Mouse (Mus musculus): ENCODE data around the gene Wdr83. TPM values are rescaled to one million over a fixed set of nuclear protein-coding genes. Genes with fewer than 3 reads are reported as not detected.
A peak's percentile ranks its signal among the peaks of the same experiment; 100 is the strongest.
"Not testable (repeated sequence)": the region's sequence is repeated elsewhere in the genome, so short reads cannot be mapped to it uniquely, and the experiment has no call there.

Wdr83 gene
- 10 to 100 TPM; 28.7 to 32.3 TPM for total RNA-seq (2021)

DNA sequence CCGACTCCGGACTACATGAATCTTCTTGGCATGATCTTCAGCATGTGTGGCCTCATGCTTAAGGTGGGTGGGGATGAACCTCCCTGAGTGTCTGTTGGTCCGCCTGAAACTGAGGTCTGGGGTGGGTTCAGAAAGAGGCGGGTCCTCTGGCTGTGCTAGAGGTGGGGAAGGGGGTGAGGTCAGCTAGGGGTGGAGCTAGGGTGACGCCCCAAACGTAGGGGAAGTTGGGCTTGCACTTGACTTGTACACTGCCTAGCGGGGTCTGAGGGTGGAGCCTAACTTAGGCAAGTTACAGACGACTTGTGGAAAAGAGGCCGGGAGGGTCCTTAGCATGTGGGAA, at the start of gene Wdr83:
Wdr83 (minus strand) TSS at position 91 of the 340 bp plus-strand sequence.
- no peak for DNase-seq (ENCODE audit: extremely low spot score in 1 of 2, low spot score in 1 of 2)

DNA sequence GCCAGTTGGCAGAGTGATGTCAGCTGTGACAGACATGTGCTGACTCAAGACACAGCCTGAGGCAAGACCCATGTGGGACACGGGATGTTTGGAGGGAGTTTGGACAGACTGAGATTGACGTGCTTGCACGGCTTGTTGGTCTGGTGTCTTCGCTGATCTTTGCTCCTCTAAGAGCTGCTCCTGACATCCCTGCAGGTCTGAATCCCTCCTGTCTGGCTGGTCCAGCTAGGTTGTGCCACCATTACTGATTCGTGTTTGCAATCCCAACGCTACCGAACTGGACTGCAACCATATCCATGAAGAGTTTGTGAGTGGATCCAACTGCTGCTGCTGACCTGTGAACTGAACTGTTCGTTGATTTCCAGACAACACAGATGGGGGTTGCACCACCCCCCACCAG, 42.6 kb upstream of the Wdr83 start:
- DNase-seq (ENCODE audit: extremely low spot score in 1 of 2, low spot score in 1 of 2) = no peak

DNA sequence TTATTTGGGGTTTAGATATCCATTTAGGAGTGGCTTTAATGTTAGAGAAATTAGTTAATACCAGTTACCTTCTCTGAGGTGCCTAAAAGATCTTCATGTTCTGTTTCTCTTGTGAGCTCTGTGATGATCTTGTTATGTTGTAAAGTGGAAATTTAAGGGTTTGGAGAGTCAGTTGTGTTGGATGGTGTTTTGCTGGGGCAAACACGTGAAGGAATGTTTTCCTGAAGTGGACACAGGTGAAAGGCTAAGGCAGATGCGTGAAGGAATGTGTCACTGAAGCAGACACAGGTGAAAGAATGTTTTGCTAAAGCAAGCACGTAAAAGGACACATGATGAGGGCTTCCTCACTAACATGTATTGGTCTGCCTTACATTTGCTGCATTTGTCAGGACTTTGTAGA, 41.9 kb upstream of the Wdr83 start, which contains the start of gene Zfp791:
Zfp791 (minus strand) TSS at position 101 of the 400 bp plus-strand sequence.
- no peak for DNase-seq (ENCODE audit: extremely low spot score in 1 of 2, low spot score in 1 of 2)

DNA sequence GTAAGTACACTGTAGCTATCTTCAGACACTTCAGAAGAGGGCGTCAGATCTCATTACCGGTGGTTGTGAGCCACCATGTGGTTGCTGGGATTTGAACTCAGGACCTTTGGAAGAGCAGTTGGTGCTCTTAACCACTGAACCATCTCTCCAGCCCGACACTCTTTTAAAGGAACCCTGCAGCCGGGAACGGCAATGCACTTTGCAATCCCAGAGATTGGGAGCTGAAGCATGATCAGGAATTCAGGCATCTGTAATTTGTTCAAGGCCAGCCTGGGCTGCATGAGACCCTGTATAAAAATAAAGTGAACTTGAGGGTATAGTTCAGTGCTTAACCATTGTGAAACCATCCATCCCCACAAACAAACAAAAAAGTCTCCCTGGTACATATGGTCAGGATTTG, 39.1 kb upstream of the Wdr83 start:
- not testable (repeated sequence) for DNase-seq (ENCODE audit: extremely low spot score in 1 of 2, low spot score in 1 of 2)

DNA sequence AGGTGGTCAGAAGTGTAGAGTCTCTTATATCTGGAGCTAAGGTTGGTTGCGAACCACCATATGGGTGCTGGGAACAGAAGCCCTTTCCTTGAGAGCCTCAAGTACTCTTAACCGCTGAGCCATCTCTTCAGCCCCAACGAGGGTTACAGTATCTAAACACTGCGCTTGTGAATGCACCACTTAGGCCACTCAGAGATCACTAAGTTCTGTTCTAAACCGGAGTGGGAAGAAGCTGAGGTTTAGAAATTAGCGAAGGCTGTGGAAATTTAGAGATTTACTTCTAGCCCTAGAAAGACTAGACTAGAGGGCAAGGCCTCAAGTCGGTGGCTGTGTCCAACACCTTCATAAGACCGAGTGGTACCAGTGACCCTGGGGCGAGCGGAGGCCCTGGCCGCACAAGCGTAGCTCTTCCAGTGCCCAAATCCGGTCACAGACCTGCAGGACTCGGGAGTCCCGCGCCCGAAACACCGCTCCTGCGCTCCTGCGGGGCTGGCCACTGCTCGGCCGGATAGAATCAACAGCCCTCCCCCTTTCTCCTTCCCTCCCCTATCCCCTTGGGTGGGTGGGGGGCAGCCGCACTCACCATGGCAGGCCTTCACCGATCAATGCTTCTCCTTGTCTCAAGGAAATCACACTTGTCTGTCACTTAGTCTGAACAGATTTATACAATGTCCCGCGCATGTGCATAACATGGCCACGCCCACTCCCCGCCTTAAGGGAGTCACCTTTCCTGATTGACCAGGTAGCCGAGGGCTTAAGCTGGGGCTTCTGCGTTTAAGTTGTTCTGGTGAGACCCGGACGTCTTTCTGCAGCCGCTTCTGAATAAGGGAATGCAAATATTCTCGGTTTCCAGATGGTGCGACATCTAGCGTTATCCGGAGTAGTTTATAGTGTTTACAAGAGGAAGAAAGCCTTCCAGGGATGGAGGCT, 38.2 kb upstream of the Wdr83 start:
- DNase-seq (ENCODE audit: extremely low spot score in 1 of 2, low spot score in 1 of 2) = peak; percentile 56 to 71

DNA sequence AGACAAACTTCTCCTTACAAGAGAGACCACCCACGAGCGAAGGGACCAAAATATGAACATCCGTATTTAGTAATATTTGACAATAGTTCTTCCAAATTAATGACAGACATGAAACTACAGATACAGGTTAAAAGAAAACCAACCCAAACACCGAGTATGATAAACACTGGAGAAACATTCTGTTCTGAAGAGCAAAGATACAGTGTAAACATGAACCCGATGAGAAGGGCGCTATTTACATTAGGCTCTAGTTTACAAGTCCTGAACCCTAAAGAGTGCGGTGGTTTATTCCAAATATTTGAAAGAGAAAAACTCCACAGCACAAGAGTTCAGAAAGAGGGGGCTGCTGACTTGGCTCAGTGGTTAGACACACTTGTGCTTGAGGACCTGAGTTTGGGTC, 35.9 kb upstream of the Wdr83 start:
- no peak for DNase-seq (ENCODE audit: extremely low spot score in 1 of 2, low spot score in 1 of 2)

DNA sequence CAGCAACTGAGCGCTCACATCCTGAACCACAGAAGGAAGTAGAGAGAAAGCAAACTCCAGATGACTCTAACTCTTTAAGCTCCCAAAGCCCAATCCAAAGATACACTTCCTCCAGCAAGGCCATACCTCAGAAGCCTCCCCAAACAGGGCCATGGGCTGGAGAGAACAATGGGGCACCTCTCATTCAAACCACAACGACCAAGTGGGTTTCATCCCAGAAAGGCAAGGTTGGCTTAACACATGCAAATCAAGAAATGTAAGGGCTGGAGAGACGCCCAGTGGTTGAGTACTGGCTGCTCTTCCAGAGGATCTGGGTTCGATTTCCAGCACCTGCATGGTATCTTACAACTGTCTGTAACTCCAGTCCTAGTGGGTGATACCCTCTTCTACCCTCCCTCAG, 34.4 kb upstream of the Wdr83 start:
- DNase-seq (ENCODE audit: extremely low spot score in 1 of 2, low spot score in 1 of 2) = no peak

DNA sequence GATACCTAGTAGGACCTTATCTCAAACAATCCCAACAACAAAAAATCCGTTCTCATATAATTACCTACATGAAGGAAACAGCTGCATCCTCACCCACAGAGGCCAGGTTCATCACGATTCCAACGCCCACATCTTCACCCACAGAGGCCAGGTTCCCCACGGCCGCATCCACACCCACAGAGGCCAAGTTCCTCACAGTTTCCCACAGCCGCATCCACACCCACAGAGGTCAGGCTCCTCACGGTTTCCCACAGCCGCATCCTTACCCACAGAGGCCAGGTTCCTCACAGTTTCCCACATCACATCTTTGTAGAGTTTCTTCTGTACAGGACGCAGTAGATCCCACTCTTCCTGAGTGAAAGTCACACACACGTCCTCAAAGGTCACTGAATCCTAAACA, 32.1 kb upstream of the Wdr83 start:
- DNase-seq (ENCODE audit: extremely low spot score in 1 of 2, low spot score in 1 of 2) = no peak

DNA sequence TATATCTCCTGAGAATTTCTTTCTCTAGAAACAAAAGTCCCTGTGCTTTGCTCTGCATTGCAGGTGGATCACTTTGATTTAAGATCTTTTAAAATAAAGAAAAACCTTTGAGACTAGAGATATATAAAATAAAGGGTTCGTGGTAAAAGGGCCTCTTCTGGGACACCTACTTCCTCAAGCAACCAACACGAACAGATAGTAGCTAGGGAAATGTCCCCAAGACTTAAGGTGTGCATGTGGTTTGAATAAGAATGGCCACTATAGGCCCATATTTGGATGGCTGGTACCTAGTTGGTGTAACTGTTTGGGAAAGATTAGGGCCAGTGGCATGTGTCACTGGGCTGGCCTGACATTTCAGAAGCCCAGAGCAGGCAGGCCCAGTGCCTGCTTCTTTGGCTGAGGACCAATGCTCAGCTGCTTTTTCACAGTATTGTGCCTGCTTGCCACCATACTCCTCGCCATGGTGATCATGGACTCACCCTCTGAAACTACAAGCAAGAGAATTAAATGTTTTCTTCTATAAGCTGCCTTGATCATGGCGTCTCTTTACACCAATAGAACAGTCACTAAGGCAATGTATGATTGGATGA, 19.1 kb upstream of the Wdr83 start:
- no peak for DNase-seq (ENCODE audit: extremely low spot score in 1 of 2, low spot score in 1 of 2)

DNA sequence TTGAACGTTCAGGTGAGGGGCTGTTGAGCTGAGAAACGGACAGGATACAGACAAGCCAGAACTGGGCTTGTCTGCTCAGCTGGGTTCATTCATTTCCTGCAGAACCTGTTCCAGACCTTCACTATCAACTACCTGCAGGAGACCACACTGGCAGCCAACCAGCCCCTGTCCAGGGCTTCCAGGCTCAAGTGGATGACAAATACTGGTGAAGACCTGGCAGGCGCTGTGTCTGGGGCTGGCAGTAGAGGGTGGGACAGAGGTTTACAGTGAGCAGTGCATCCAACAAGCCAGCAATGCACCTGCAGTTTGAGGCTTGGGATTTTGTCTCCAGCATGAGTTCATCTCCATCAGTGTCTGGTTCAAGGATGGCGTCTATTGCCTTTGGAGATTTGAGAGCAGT, 15.7 kb upstream of the Wdr83 start:
- DNase-seq (ENCODE audit: extremely low spot score in 1 of 2, low spot score in 1 of 2) = no peak

DNA sequence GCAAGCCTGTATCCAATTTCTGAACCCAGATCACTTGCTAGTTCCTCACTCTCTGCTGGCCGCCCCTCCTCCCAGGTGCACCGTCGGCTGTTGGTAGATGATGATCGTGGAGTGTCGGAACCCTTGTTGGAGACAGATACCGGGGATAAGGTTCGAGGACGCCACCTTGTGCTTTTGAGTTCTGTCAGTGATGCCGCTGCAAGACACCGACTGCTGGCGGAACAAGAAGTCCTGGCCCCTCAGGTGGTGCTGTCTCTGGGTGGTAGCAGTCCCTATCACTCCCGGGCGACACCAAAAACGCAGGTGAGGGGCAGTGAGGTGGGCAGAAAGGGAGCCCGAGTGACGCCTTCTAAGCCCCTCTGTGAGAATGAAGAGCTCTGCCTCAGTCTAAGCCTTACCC, 15.1 kb upstream of the Wdr83 start:
- no peak for DNase-seq (ENCODE audit: extremely low spot score in 1 of 2, low spot score in 1 of 2)

DNA sequence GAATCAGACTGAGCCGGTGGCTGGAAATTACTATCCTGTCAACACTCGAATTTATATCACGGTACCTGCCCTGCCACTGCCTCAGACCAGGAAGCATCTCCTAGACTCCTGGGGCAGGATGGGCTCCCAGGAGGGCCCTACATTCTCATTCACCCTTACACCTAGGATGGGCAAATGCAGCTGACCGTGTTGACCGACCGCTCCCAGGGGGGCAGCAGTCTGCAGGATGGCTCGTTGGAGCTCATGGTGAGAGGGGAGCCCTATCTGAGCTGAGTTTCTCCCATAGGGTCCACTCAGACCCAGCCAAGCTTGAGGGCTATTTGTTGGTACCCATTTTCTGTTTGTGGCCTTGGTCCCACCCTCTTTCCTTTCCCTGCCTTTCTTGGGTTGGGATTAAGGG, 14.5 kb upstream of the Wdr83 start:
- no peak for DNase-seq (ENCODE audit: extremely low spot score in 1 of 2, low spot score in 1 of 2)

DNA sequence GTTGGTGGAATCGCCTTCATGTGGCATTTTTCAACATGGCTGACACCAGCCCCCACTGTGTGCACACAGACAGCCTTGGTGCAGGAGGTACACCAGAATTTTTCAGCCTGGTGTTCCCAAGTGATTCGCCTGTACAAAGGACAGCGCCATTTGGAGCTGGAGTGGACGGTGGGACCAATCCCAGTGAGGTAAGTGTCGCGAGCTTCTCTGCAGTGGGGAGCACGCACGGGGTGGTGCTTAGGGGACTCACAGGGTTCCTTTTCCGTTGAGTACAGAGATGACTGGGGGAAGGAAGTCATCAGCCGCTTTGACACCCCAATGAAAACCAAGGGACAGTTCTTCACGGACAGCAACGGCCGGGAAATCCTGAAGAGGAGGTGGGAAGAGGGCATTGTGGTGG, 13.9 kb upstream of the Wdr83 start:
- no peak for DNase-seq (ENCODE audit: extremely low spot score in 1 of 2, low spot score in 1 of 2)

DNA sequence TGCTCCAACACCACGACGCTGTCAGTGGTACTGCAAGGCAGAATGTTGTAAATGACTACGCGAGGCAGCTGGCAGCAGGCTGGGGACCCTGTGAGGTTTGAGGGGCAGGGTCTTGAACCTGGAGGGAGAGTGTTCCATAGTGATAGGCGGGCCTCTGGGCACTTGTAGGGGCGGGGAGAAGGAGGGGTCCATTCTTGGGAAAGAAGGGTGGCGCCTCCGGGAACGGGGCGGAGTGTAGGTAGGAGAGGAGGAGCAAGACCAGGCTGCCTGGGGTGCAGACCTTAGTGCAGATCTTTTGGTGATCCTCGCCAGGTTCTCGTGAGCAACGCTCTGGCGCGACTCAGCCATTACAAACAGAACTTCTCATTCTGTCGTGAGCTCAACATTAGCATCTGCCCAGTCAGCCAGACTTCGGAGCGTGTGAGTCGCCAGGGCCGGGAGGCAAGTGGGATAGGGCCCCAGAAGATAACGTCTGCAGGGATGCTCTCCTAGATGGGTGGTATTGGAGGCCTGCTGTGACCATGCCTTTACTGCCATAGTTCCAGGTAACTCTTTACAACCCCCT, 10.5 kb upstream of the Wdr83 start:
- DNase-seq (ENCODE audit: extremely low spot score in 1 of 2, low spot score in 1 of 2) = no peak

DNA sequence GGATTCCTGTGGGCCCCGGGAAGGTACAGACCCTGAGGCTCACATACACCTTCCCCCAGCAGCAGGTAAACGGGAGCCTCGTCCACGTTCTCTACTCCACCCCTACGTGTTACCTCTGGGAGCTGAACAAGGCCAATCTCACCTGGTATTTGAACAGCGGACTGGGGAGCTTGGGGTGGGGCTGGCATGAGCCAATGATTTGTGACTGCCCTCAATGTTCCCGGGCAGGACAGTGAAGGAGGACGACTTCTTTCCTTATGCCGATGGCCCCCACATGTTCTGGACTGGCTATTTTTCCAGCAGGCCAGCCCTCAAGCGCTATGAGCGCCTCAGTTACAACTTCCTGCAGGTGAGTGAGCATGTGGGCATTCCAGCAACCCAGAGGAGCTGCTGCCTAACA, 9.8 kb upstream of the Wdr83 start:
- no peak for DNase-seq (ENCODE audit: extremely low spot score in 1 of 2, low spot score in 1 of 2)

DNA sequence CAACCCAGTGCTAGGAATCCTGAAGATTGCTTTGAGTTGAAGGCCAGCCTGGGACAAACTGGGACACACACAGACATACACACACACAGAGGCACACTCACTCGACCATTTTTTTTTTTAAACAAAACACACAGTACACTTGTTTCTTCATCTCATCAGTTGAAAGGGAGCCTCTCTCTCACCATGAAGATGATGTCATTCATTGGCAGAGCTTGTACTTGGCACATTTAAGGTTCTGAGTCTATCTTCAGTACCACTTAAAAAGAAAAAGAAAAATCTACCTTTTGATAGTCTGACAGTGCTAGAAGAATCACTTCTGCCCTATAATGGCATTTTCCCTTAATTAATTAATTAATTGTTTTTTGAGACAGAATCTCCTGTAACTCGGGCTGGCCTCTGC, 7.7 kb upstream of the Wdr83 start:
- no peak for DNase-seq (ENCODE audit: extremely low spot score in 1 of 2, low spot score in 1 of 2)

DNA sequence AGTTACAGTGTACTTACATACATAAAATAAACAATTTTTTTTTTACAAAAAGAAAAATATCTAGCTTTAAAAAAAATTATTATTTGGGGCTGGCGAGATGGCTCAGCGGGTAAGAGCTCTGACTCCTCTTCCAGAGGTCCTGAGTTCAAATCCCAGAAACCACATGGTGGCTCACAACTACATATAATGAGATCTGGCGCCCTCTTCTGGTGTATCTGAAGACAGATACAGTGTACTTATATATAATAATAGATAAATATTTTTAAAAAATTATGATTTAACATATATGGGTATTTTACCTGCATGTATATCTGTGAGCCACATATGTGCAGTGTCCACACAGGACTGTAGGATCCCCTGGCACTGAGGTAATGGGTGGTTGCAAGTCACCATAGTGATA, 5.1 kb upstream of the Wdr83 start:
- no peak for DNase-seq (ENCODE audit: extremely low spot score in 1 of 2, low spot score in 1 of 2)

DNA sequence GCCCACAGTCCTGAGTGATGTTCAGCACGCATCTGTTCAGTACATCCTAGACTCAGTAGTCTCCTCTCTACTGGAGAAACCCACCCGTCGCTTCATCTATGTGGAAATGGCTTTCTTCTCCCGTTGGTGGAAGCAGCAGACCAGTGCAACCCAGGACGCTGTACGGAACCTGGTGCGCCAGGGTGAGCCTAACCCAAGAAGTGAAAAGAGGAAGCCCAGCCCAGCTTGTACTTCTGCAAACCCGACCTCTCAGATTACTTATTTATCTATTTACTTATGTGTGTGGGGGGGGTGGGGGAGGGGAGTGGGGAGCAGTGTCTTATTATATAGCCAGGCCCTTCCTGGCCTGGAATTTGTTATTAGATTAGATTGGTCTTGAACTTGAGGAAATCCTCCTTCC, 3.5 kb upstream of the Wdr83 start:
- no peak for DNase-seq (ENCODE audit: extremely low spot score in 1 of 2, low spot score in 1 of 2)

DNA sequence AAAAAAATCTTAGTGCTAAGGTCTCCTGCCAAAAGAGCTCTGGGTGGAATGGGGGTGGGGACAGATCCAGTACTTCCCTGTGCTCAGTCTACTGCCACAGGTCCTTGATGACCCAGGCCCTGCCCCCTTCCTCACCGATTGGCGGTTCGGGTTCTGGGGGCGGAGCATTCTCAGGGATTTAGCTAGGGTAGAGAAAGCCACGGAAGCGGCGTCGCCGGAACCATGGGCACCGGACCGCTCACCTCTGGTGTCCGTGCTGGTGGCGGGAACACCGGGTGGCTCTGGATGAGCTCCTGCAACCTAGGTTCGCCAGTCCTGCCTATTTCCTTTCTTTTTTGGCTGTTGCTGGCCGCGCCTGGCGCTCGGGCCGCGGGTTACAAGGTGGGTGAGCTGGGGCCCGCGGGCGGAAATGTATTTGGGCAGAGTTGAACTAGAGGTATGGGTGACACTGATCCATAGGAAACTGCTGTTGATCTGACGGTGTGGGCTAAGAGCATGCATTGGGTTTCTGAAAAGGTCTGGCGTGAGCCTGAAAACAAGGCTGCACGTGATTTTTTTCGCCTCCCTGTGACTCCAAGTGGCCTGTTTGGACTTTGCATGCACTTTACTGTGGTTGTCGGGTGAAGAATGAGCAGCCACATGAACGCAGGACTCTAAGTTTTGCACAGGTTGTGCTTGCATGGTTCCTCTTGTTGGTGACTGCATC, 2.2 kb upstream of the Wdr83 start, which contains the start of gene Man2b1:
Man2b1 (plus strand) TSS at position 163 of the 706 bp plus-strand sequence.
- DNase-seq (ENCODE audit: extremely low spot score in 1 of 2, low spot score in 1 of 2) = peak; percentile 67

DNA sequence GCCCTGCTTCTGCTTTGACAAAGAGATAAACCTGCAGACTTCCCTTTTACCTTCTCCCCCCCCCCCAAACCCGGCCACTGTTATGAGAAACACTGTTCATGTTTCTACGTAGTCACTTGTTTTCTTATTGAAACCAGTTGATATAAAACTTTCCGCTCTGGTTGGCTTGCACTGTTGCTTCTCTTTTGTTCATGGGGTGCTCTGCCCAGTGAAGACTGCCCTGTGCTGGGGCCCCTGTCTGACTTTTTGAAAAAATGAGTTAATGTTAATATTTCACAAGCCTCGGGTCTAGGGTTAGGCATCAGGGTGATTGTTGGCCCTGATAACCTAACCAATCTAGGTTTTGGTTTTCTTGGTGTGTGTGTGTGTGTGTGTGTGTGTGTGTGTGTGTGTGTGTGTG, 1.1 kb upstream of the Wdr83 start:
- not testable (repeated sequence) for DNase-seq (ENCODE audit: extremely low spot score in 1 of 2, low spot score in 1 of 2)

All from layer of hippocampus, postnatal 25 days (tissue).